Mouse (Mus musculus) cerebral cortex, adult 2 months (tissue): ENCODE measurements around the gene Fads3.

Experiments
- WGBS: fragments of 180-500 bp; shearing (Covaris S2); methylation state at CpG from one replicate; pipeline ENCODE4 v1.1.7; 2018; 5-methylcytosine and 5-hydroxymethylcytosine counted together

Gene Fads3

GRCm38 (mm10) chr19:10070186-10070980, 29.0 kb downstream of the Fads3 start:
- WGBS, result 82% methylated on average over 8 of the region's 8 CpGs

- 53% methylated on average over 5 of the region's 5 CpGs for WGBS
Measured at GRCm38 (mm10) chr19:10071166-10071565, 29.8 kb downstream of the Fads3 start.

GRCm38 (mm10) chr19:10071892-10072291, 30.5 kb downstream of the Fads3 start:
- WGBS, result 65% methylated on average over 4 of the region's 4 CpGs

DNA sequence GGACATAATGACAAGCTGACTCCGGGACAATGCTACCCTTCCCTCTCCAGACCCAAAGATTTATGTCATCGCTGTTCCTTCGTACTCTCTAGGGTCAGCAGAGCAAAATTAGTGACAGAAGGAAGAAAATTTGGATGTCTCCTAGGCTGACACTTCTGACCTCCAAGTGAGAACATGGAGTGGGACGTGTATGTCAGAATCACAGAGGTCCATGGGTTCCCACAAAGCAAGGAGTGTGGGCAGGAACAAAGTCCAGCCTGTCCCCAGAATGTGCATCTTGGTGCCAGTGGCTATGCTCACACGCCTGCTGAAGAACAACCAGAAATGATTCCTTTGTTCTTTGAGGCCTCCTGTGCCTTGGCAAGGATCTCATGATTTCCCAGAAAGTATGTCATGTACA, 31.8 kb downstream of the Fads3 start:
- 84% methylated on average over 5 of the region's 5 CpGs for WGBS

DNA sequence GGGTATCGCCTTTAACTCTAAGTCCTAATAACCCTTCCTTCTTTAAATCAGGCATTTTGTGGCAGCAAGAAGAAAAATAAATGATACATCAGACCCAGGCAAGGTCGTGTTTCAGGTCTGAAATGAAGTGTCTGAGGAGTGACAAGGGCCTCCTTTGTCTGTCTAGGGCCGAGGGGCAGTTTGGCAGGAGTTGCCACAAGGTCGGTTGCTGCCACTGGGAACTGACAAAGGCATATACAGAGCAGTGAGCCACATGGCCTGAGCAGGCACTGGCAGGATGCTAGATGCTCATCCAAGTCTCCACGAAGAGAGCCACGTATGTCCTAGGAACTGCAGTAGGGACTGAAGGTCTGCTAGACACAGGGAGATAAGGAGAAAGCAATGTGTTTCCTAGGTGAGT, 37.0 kb downstream of the Fads3 start:
- WGBS, result 68% methylated on average over 6 of the region's 6 CpGs

- WGBS, result 86% methylated on average over 7 of the region's 7 CpGs
Measured at GRCm38 (mm10) chr19:10080384-10080783, 39.0 kb downstream of the Fads3 start.

DNA sequence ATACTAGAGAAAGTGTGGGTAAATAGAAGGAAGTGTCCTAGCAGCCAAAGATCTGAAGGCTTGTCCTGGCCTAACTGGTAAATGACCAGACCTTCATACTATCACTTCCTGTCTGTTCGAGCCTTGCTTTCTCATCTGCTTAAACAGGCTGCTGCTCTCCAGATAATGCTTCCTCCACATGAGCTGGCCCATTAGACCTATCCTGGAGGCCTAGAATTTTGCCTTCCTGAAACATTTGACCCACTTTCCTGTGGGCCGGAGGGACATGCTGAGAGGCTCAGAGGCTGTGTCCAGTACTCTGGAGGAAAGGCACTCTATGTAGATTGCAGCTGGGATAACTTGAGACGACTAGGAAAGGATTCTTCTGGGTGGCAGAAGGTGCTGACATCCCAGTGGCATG, 40.7 kb downstream of the Fads3 start:
- 71% methylated on average over 3 of the region's 3 CpGs for WGBS

DNA sequence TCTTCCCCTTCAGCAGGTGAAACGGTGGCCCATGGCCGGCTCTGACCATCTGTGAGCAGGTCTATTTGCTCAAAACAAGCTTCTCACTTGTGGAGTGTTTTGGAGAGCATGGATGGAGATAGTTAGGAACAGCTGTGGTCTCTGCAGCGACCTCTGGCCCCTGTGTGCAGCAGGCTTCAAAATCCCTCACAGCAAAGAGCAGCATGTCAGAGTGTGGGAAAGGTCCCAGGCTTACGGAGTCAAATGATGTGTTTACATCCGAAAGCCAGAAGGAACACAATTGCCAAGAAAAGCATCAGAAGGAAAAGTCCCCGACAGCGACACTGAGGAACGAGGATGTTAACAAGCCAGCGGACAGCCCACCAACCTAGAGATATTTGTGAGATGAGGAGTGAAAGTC, 44.1 kb downstream of the Fads3 start:
- 84% methylated on average over 9 of the region's 9 CpGs for WGBS

DNA sequence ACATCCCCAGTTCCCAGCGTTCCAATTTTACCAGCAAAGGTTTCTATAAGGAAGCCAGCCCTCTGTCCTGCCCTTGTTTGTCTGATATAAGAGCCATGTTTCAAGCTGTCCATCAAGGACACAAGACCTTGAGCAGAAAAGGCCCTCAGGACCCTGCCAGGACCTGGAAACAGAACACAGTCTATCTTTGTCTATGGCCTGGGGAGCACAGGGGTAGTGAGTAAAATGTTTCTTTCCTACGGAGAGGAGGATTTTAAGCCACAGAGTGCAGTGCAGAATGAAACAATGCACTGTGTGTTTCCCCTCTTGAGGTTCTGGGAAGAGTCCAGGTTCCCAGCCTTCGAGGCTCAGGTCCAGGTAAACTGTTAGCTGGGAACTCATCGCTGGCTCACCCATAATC, 45.6 kb downstream of the Fads3 start:
- 62% methylated on average over 4 of the region's 4 CpGs for WGBS

DNA sequence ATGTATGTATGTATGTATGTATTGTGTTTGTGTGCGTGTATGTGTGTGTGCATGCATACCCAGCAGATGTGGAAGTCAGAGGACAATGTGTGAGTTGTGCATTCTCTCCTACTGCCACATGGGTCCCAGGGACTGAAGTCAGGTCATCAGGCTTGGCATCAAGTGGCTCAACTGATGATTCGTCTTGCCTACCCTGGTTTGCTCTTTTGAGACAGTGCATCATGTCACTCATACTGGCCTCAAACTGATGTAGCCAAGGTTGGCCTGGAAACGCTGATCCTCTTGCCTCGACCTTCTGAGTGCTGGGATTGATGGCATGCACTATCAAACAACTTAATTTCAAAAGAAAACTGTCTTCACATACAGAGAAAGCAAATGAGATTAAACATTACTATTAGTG, 52.5 kb downstream of the Fads3 start:
- WGBS, result 84% methylated on average over 4 of the region's 4 CpGs

DNA sequence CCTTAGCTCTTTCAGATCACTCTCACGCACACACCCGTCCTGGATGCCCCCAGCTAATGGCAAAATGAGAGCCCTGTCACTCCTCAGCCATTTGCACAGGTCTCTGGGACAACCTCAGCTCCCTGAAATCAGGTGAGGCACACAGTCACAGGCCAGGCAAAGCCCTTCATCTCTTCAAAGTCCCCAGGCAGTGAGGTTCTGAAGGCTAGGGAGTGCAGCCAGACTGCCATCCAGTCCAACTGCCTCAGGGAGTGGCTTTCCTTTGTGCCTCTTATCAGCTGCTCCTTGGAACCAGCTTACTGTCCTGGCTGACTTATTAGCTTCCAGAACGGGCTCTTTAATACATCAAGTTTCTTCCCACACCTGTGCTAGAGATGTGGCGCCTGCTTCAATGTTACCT, 53.3 kb downstream of the Fads3 start:
- 87% methylated on average over 4 of the region's 4 CpGs for WGBS

DNA sequence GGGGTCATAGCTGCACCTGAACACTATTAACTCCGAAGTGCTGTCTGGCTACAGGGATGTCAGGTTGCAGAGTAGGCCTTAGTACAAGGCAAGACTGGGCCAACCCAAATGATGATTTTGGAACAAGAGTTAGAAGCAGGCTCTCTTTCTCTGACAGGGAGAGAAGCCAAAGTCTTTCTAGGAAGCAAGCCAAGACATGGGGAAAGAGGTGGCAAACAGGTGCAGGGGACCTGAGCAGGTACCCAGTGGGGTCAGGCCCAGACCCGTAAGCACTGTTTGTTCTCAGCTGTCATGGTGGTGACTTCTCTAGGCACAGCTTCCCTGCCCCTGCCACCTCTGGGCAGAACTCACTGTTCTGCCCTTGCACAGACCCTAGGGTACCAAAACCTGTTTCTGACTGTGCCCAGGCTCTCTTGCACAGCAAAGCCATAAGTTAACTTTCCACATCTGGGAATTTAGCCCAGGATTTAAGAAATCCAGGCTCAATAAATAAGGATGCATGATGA, 55.1 kb downstream of the Fads3 start:
- WGBS, result 78% methylated on average over 2 of the region's 2 CpGs

- WGBS, result 57% methylated on average over 5 of the region's 5 CpGs
Measured at GRCm38 (mm10) chr19:10097826-10098225, 56.5 kb downstream of the Fads3 start.

- 2% methylated on average over 21 of the region's 21 CpGs for WGBS
Measured at GRCm38 (mm10) chr19:10100631-10101071, 59.3 kb downstream of the Fads3 start.

DNA sequence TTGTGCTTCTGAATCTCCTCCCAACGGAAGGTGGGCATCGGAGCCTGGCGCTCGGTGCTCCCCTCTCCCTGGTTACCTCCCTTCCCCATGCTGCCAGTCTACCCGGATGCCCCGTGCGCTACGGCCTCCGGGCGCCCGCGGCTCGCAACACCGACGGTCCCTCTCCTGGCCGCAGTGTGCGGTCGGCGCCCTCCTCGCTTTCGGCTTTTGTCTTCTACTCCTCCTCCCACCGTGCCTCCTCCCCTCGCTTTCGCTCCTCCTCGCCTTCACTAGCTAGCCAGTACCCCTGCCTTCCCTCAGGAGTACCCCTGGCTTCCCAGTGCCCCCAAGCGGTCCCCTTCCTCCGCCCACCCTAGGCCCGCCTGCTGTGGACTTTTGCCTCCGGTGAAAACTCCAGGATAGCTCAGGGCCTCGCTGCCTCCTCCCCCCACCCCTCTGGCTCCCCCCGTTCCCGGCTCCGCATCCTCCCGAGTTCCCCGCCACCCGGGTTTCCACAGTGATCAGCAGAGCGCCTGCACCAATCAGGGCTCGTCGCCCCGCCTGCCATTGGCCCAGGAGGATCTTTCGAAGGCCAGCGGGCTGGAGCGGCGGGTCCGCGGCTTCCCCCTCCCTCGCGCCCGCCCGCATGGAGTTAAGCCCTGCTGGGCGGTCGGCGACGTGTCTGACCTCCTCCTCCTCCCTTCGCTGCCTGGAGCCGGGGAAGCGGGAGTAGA, 60.1 kb downstream of the Fads3 start, which contains the start of gene Fads2:
Fads2 (minus strand) TSS at position 406 of the 713 bp plus-strand sequence.
- WGBS, result under 1% methylated on average over 53 of the region's 57 CpGs

GRCm38 (mm10) chr19:10102054-10102700, 60.8 kb downstream of the Fads3 start:
- WGBS, result 5% methylated on average over 25 of the region's 25 CpGs

GRCm38 (mm10) chr19:10104234-10104633, 62.9 kb downstream of the Fads3 start:
- WGBS, result 72% methylated on average over 6 of the region's 6 CpGs

DNA sequence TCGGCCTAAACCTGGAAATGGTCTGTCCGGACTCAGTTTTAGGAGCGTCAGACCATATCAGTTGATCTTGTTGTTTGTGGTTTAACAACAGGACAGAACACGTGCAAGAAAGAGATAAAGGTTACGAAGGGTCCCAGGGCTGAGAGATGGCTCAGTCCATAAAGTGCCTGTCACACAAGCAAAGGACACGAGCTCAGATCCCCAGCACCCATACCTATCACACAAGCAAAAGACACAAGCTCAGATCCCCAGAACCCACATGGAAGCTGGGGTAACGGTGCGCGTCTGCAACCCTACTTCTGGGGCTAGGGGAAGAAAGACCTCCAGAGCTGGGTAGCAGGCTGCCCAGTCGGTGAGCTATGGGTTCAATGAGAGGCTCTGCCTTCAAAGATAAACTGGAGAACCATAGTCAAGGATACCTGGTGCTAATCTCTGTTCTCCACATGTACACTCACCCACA, 63.7 kb downstream of the Fads3 start:
- 91% methylated on average over 10 of the region's 10 CpGs for WGBS

DNA sequence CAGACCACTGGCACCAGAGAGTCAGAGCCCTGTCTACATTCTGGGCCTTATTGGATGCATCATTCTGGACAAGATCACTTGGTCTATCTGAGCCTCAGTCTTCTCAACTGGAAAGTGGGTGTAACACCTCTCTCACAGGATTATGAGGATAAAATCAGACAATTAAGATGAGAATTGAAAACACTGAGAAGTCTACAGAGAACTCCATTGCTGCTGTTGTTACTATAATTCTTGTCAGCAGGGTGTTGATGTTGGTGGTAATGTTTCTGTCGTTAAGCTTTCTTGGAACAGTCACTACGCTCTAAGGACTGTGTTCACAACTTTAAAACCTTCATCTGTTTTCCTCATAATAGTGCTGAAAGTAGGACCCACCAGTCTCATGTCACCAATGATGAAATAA, 65.3 kb downstream of the Fads3 start:
- WGBS, result 86% methylated on average over 2 of the region's 2 CpGs

GRCm38 (mm10) chr19:10107051-10107611, 65.8 kb downstream of the Fads3 start:
- 92% methylated on average over 5 of the region's 5 CpGs for WGBS

GRCm38 (mm10) chr19:10108129-10108528, 66.8 kb downstream of the Fads3 start:
- 97% methylated on average over 1 of the region's 1 CpGs for WGBS

DNA sequence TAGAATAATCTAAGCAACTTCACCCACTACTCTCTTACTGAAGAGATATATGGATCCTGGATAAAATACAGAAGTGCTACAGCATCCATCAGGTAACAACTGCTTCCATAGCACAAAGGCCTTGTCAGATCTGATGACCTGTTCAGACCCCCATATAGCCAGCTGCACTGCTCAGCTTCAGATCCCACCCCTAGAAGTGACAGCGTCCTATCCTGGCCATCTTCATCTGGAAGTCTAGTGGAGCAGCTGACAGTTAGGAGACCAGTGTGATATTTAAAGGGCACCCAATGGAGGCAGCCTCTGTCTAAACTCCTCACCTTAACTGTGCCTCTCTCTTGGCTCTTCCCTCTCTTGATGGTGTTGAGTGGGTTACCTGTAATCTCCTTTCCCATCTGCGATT, 67.3 kb downstream of the Fads3 start:
- 95% methylated on average over 2 of the region's 2 CpGs for WGBS
